Mouse (Mus musculus) liver, embryonic 16.5 days (tissue): Measurements from ENCODE around the gene Krt80. TPM values are rescaled to one million over a fixed set of nuclear protein-coding genes. Genes with fewer than 3 reads are reported as not detected.

Source experiments
- microRNA counts: library from miRNA; unstranded; fragments of <30 nt; microRNA quantifications from one replicate; lab custom pipeline; 2016
- microRNA-seq: library from miRNA; unstranded; fragments of <30 nt; microRNA quantifications from one replicate; pipeline ENCODE4, GENCODE M21; 2016
- polyA plus RNA-seq: library from polyadenylated mRNA; unstranded; fragments of >200 nt; fragmentation: Nextera tagmentation; extraction: Ambion mirVana; gene quantifications from 2 replicates; pipeline ENCODE4 v1.2.1, GENCODE M21; 2015

Krt80 gene
- polyA plus RNA-seq, 1 experiment from 2014 or later: 0.52 TPM

MicroRNA genes within 50 kb of the gene (microRNA counts, 519-probe panel; counts per million panel counts)
- microRNA mmu-miR-1941-3p (lab: Ali Mortazavi, UCI) (2,315 counts per million, percentile 49 among the panel's probes with 10 or more counts), microRNA mmu-miR-1941-5p (lab: Ali Mortazavi, UCI) (1,545 counts per million, percentile 14 among the panel's probes with 10 or more counts)

Small RNA genes within 50 kb of the gene (microRNA-seq; reads per million reads assigned to microRNA genes)
- not detected for gene Mir1941

Other genes with a start within 250 kb of the Krt80 start
- 2.3 and 3.2 TPM in 2 replicates for gene Acvrl1, start 241.6 kb downstream of the Krt80 start, polyA plus RNA-seq
- 2.0 and 2.1 TPM in 2 replicates for gene Acvr1b, start 196.1 kb downstream of the Krt80 start, polyA plus RNA-seq
- 0.36 and 0.54 TPM in 2 replicates for gene Grasp, start 146.0 kb downstream of the Krt80 start, polyA plus RNA-seq
- gene Nr4a1, start 115.9 kb downstream of the Krt80 start, polyA plus RNA-seq: 0.67 and 0.69 TPM in 2 replicates
- 25.0 and 26.1 TPM in 2 replicates for gene Atg101, start 85.9 kb downstream of the Krt80 start, polyA plus RNA-seq
- 0.72 and 0.81 TPM in 2 replicates for gene 6030408B16Rik, start 77.0 kb downstream of the Krt80 start, polyA plus RNA-seq
- gene Krt7, start 40.9 kb upstream of the Krt80 start, polyA plus RNA-seq: 2.4 and 3.4 TPM in 2 replicates
- gene Krt87, start 68.6 kb upstream of the Krt80 start, polyA plus RNA-seq: not detected in 2 replicates
- gene Krt88, start 77.6 kb upstream of the Krt80 start, polyA plus RNA-seq: not detected in 2 replicates
- not detected in 2 replicates for gene Krt81, start 93.6 kb upstream of the Krt80 start, polyA plus RNA-seq
- not detected in 2 replicates for gene Krt86, start 103.3 kb upstream of the Krt80 start, polyA plus RNA-seq
- 0.26 and 0.57 TPM in 2 replicates for gene Krt83, start 121.3 kb upstream of the Krt80 start, polyA plus RNA-seq
- gene Gm49425, start 147.1 kb upstream of the Krt80 start, polyA plus RNA-seq: not detected in 2 replicates
- not detected in 2 replicates for gene Krt84, start 162.7 kb upstream of the Krt80 start, polyA plus RNA-seq
- not detected in 2 replicates for gene Krt82, start 180.5 kb upstream of the Krt80 start, polyA plus RNA-seq
- gene Krt90, start 192.8 kb upstream of the Krt80 start, polyA plus RNA-seq: not detected in 2 replicates
- gene Krt75, start 203.7 kb upstream of the Krt80 start, polyA plus RNA-seq: not detected in 2 replicates